Mouse (Mus musculus) liver, adult 2 months (tissue): ENCODE data around the gene Kcnt1.

Source experiments
- CTCF ChIP-seq: fragments of 200-500 bp; IDR thresholded peaks from 2 replicates; pipeline ENCODE4 v1.5.1; 2011; ENCODE audit warnings: low read depth, low read length, control low read depth
- POLR2A ChIP-seq: fragments of 200-500 bp; IDR thresholded peaks from 2 replicates; pipeline ENCODE4 v1.6.1; 2011; ENCODE audit warnings: low read length, control low read depth; ENCODE audit not compliant: insufficient read depth; ENCODE audit errors: extremely low read depth

- TF ChIP-seq CTCF, result no peak
- TF ChIP-seq POLR2A, result no peak
Observed at GRCm38 (mm10) chr2:25892440-25892839, 28.9 kb downstream of the Kcnt1 start.
